Mouse (Mus musculus) kidney, adult 8-10 months (tissue): ENCODE measurements around the gene Rpl36-ps4.
"Not testable (repeated sequence)": the region's sequence is repeated elsewhere in the genome, so short reads cannot be mapped to it uniquely, and the experiment has no call there.

Source experiments
- DNase-seq, 2 experiments: peaks; one replicate each; pipeline ENCODE4 v3.0.0; 2022

Rpl36-ps4 gene

DNA sequence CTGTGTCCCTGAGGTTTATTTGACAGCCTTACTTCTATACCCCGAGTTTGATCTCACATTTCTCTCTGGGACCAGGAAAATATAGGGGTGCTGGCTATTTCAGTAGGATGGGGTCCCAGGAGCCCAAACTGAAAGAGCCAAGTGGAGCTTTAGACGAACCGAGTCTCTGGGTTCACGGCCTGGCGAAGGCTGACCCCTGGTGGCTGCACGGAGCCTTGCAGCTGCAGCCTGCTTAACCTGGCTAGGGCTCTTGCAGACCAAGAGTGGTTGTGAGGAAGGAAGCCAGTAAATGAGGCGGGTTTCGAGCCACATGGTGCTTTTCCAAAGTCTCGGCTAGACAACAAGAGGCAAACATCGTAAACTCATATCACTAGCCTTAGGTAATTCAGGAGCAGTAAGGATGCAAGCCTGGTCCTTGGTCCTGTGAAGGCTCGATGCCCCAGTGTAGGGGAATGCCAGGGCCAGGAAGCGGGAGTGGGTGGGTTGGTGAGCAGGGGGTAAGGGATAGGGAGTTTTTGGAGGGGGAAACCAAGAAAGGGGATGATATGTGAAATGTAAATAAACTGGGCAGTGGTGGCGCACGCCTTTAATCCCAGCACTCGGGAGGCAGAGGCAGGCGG, 28.3 kb downstream of the Rpl36-ps4 start:
- DNase-seq: peak; percentile 57 to 86

GRCm38 (mm10) chr17:87954618-87955124, 33.9 kb downstream of the Rpl36-ps4 start:
- DNase-seq: not testable (repeated sequence)

- DNase-seq: peak; percentile 78 to 82
Measured at GRCm38 (mm10) chr17:87957096-87957840, 36.5 kb downstream of the Rpl36-ps4 start.

DNA sequence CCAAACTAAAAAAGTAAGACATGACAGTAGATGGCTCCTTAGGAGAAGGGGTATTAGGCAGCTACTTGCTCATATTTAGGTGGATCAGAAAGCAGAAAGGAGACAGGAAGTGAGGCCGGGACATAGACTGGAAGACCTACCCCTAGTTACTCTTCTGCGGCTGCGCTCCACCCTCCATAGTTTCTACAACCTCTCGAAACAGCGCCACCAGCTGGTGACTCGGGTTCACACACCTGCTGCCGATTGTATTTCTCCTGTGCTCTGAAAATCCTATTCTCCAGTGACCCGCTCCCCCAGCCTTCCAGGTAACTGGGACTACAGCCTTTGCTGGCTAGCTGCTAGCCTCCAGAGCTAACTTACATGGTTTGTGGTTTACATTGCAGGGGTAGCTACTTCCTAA, 37.5 kb downstream of the Rpl36-ps4 start:
- no peak for DNase-seq

- DNase-seq: peak in 1 of 2 experiments; percentile 36
Measured at GRCm38 (mm10) chr17:87959406-87959805, 38.6 kb downstream of the Rpl36-ps4 start.

- DNase-seq: peak; percentile 29 to 59
Measured at GRCm38 (mm10) chr17:87959931-87960330, 39.2 kb downstream of the Rpl36-ps4 start.

DNA sequence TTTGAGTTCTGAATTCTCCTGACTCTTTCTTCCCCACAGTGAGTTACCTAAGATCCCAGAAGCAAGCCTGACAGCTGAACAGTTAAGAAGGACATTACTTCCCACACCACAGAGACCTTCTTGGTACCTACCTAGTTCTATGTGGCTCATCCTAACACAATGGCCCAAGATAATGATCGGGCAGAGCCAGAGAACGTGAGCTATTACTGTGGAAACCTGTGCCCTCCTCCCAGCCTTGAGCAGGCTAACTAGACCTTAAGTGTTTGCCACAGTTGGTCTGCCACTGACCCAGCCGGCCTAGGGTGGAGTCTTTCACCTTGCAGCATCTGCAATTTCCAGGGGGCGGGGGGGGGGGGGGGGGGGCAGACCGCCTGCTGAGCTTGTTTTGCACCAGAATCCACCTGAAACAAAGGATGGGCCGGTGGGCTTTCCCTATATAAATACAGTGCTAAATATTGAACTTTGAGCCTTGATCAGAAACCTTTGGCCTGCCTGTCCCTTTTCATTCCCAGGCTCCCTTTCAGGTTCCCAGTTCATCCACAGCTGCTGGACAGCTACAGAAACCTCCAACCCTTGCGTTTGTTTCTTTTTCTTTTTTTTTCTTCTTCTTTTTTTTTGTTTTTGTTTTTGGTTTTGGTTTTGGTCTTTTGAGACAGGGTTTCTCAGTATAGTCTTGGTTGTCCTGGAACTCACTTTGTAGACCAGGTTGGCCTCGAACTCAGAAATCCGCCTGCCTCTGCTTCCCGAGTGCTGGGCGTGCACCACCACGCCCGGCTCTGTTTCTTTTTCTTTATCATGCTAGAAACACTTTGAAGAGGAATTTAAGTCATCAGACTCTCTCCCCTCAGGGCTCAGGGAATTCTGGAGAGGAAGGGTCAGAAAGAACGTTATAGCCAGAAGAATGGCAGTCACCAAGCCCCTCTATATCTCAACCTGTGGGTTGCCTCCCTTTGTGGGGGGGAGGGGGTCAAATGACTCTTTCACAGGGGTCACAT, 42.6 kb downstream of the Rpl36-ps4 start:
- DNase-seq: no peak

- peak in 1 of 2 experiments; percentile 19 for DNase-seq
Measured at GRCm38 (mm10) chr17:87968483-87968926, 47.7 kb downstream of the Rpl36-ps4 start.
